Mouse (Mus musculus) spleen, postnatal 10 days (tissue): ENCODE measurements around the gene Zfp740.

Experiments
- DNase-seq, 2 experiments: peaks; one replicate each; pipeline ENCODE4 v3.0.0; 2021 to 2022; ENCODE audit warnings: low spot score in 2 of 2

The Zfp740 gene

DNA sequence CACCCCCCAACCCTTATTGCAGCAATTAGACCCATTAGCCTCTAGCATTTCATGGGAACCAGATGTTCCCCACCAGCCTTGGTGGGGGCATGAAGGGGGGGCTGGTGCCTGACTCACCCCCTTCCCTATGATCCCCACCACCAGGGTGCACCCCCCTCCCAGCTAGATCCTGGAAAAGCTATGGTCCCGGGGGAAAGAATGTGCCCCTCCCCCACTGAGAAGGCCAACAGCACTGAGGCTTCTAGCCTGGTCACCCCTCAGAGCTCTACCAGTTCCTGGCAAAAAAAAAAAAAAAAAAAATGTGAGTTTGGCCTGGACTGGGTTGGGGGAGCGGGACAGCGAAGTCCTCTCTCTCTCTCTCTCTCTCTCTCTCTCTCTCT, 45.8 kb downstream of the Zfp740 start:
- DNase-seq: no peak

DNA sequence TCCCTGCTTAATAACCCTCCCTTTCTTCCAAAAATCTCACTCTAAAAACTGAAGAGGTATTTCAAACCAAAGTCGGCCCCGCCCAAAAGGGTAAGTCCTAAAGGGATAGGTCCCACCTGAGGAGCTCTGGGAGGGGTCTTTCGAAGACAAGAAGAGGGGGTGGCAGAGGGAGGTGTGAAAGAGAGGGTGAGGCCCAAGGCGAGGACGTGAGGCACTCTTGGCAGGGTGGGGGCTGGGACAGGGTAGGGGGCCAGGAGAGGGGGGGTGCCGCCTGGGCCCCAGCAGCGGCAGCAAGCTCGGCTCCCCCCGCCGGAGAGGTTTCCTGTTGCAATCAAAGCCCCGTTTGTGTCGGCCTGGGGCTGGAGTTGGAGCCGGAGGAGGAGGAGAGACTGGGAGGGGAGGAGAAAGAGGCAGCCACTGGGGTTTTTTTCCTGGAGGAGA, 46.2 kb downstream of the Zfp740 start:
- DNase-seq: no peak

DNA sequence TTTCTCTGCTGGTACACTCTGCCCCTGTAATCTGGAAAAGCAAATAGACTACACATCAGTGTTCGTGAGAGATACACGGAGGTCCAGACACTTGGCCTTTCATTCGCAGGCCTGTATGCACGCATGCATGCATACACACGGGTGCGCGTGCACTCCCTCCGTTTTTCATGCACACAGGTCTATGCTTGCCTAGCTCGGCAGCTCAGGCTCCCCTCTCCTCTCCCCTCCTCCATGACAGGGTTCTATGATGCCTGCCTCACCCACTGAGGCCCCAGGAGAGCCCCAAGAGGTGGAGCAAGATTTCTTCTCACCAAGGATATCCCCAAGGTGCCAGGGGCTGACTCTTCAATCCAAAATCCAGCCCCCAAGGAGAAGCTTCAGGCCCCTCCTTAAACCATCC, 46.9 kb downstream of the Zfp740 start:
- DNase-seq: no peak

DNA sequence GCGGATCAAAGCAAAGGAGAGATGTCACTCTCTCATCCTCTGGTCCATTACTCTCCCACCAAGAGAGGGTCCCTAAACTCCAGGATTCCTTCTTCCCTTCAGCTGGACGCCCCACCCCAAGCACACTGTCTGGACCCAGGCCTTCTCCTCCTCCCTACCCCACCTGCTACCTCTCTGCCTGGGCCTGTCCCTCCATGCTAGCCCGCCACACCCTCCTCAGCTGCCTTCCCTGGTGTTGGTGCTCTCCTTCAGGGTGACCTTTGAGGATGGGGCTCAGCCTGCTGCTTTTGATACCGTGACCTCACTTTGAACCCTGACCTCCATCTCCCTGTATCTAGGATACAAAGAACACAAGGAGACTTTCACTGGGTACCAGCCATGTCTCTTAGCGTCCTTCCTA, 47.5 kb downstream of the Zfp740 start:
- DNase-seq: no peak

DNA sequence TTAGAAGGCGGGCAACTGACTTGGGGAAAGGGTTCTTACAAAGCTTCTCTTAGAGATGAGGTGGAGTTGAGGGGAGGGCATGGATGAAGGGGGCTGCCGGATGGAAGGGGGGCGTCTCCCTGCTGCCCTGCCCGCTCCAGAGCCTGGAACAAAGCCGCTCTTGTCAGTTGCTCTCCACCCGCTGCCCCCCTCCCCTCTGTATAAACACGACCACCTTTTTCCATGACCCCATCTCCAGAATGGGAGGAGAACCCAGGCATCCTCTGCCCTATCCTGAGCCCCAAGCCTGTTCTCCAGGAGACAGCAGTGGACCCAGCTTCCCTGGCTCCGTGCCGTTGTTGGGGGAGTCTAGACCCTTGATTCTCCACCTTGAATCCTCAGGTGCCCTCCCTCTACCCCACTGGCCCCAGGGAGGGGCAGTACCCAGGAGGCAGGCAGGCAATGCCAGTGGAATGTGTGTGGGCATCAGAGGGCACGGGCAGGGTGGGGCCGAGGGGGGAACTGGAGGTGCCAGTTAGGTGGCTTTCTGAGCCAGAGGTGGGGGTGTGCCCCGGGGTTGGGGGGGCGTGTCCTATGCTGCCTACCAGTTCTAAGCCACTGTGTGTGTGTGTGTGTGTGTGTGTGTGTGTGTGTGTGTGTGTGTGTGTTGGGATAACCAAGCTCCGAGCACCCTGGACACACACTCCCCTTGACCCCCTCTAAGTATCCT, 52.7 kb downstream of the Zfp740 start:
- DNase-seq: no peak

DNA sequence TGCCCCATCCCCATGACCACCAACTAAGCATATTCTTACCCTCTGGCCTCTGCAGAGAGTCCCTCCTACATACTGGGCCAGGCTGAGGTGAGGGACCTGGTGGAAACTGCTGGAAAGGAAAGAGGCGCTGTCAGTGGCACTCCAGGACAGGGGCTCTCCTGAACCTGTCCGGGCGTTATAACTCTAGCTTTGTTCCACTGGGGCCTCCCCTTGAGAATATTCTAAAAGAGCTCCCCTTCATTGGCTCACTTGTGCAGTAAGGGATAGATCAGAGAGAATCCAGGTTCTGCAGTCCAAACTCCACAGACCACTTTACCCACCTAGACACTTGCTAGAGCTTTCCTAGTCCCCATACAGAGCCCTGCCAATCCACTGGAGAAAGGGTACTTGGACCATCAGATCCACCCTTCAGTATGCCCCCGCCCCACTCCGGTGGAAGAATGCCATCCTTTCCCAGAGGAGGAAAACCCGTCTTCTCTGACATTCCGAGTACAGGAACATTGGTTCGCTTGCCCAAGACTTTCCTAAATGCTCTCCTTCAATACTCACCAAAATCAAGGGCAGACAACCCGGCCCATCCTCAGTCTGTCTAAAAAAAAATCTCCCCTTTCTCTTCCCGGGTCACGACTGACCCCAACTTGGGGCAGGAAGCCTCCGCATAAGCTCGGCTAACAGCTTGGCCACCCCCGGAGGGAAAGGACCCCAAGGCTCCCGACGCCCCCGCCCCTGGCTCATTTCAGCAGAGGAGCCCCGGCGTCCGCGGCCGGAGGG, 53.6 kb downstream of the Zfp740 start:
- DNase-seq: no peak

DNA sequence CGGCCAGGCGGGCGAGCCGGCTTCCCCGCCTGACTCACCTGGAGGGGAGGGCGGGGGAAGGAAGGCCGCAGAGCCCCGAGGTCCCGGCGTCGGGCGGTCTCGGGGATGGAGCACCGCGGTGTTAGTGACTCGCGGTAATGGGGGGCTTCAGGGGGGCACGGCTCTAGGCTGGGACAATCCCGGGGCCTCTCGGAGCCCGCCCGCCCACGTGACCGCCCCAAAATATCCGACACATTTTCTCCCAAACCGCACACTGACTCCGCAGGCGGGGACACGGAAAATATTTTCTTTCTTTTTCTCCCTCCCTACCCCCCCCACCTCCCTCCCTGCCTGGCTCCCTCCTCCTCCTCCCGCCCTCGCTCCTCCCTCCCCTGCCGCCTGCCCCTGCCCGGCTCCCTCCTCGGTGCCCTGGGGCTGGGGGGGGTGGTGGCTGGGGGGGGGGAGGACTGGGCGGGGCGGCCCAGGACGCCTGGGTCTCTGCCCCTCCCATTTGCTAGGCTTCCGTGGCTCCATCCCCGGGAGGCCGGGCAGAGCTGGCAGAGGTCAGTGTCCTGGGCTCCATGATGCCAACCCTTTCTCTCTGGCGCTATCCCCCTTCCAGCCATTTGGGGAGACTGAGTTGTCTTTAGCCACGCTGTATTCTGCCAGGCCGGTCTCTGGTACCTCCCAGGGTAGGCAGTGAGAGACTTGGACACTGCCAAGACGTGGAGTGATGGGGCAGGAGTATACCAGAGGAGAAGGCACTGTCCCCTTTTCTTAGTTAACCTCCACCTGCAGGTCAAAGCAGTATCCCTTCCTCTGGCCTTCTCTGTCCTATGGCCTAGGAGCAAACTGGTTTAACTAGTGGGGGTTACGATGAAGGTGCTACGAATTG, 54.4 kb downstream of the Zfp740 start, which contains the start of gene Rarg:
Gene Rarg (minus strand): TSS at position 316 of the 874 bp plus-strand sequence.
- DNase-seq: no peak

DNA sequence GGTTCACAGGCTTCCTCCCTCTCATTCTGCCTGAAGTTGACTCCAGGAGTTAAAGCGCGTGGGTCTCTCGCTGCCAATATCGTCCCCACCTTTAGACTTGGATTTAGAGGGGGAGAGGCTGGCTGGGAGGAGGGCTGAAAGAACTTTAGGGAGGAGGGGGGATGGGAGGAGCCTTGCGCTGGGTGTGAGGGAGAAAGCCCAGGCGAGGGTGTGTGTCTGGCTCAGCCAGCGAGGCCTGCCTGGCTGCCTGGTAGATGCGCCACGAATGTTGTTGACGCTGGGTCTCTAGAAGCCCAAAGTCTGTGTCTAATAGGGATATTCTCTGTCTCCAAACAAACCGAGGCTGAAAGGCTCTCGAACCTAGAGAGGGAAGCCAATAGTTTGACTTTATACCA, 55.0 kb downstream of the Zfp740 start:
- no peak for DNase-seq

DNA sequence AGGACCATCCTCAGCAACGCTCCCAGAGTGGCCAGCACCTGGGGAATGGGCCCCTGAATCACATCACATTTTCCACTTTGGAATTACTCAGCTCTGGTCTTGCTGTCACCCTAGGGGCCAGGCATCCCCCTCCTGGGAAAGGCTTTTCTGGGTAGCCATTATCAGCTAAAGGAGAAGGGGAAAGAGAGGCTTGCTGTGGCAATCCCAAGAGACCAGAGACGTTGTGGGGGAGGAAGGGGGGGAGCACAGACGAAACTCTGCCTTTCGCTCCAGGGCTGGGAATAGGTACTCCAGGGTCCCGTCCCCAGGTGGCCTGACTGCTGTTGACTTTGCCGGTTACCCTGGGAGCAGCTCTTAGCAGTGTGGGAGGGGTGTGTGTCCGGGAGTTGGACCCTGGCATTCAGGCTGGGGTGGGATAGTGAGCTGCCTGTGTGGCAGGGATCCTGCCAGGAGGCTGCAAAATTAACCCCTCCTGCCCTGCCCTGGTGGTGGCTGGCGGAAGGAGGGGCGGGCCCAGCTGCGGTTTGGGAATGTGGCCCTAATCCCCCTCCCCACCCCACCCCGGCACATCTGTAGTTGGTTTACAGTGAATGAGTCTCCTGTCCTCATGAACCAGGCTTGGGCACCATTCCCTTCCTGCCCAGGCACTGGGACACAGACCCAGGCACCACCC, 55.7 kb downstream of the Zfp740 start:
- DNase-seq: no peak

DNA sequence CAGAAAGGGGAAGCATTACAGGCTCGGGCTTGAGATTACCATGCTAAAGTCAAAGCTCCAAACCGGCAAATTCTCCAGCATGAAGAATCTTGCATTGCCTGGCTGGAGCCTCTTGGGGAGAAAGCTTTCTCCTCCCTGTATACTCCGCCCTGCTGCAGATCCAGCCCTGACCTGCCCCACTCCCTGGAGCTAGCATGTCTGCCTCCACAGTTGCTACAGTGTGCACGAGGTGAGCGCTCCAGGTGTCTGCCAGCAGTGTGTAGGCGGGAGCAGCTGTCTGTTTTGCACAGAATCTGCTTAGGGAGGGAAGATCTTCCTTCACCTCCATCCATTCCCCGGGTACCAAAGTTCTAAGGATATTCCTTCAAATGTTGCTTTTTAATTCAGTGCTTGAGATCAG, 59.5 kb downstream of the Zfp740 start:
- DNase-seq: no peak

DNA sequence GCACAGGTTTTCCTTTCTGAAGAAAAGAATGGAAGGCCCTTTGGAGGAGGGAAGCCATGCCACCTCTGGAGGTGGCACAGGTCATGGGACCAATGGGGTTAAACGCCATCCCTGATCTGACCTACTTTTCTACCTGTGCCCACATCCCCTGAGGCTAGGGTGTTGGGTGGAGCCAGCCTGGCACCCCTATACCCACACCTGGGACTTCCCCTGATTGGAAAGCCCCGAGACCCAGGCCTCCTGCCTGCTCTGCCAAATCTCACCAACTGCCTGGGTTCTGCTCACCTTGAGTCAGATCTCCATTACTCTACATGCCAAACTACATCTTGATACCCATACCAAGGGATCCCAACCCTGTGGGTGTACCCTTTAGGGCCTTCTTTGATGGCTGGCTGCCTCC, 60.0 kb downstream of the Zfp740 start:
- no peak for DNase-seq
